Mouse (Mus musculus) spleen, adult 2 months (tissue): Measurements from ENCODE around the gene R3hdm4. TPM values are rescaled to one million over a fixed set of nuclear protein-coding genes. Genes with fewer than 3 reads are reported as not detected.
A peak's percentile ranks its signal among the peaks of the same experiment; 100 is the strongest.

Experiments used
- DNase-seq, 2 experiments: peaks; one replicate each; pipeline versions ENCODE4 v3.0.0 to v3.0.0-alpha.2; 2012 to 2021; ENCODE audit warnings: low spot score in 2 of 2, low read depth in 1 of 2
- H3K27ac ChIP-seq: fragments of 200-500 bp; 2 replicates; pipeline ENCODE4 v1.5.1; 2012; ENCODE audit warnings: low read length, inconsistent platforms; ENCODE audit not compliant: insufficient read depth
- H3K27me3 ChIP-seq: fragments of 200-500 bp; 2 replicates; pipeline ENCODE4 v1.6.1; 2012; ENCODE audit warnings: mild to moderate bottlenecking, moderate library complexity, low read length, inconsistent platforms; ENCODE audit not compliant: control insufficient read depth, insufficient read depth
- H3K36me3 ChIP-seq: fragments of 200-500 bp; 2 replicates; pipeline ENCODE4 v1.6.1; 2012; ENCODE audit warnings: mild to moderate bottlenecking, low read length, inconsistent platforms; ENCODE audit not compliant: control insufficient read depth, insufficient read depth
- H3K4me1 ChIP-seq: fragments of 200-500 bp; 2 replicates; pipeline ENCODE4 v1.6.1; 2011; ENCODE audit warnings: inconsistent platforms; ENCODE audit not compliant: control insufficient read depth, insufficient read depth, insufficient read length
- H3K4me3 ChIP-seq: fragments of 200-500 bp; 2 replicates; pipeline ENCODE4 v1.5.1; 2011; ENCODE audit warnings: mild to moderate bottlenecking, inconsistent platforms; ENCODE audit not compliant: insufficient read depth, insufficient read length; ENCODE audit errors: extremely low read depth
- CTCF ChIP-seq: fragments of 200-500 bp; IDR thresholded peaks from 2 replicates; pipeline ENCODE4 v1.5.1; 2011; ENCODE audit warnings: mild to moderate bottlenecking, inconsistent platforms; ENCODE audit not compliant: insufficient read depth, insufficient read length, insufficient replicate concordance; ENCODE audit errors: extremely low read depth
- POLR2A ChIP-seq: fragments of 200-500 bp; IDR thresholded peaks from 2 replicates; pipeline ENCODE4 v1.6.1; 2011; ENCODE audit warnings: low read depth, low read length, inconsistent platforms
- WGBS: fragments of 180-500 bp; shearing (Covaris S2); methylation state at CpG from one replicate; pipeline ENCODE4 v1.1.7; 2018; 5-methylcytosine and 5-hydroxymethylcytosine counted together
- polyA plus RNA-seq: library from polyadenylated mRNA; depleted of rRNA; stranded (reverse); fragments of >200 nt; gene quantifications from 2 replicates; pipeline ENCODE4 v1.2.3, GENCODE M21; 2012

Gene R3hdm4
- polyA plus RNA-seq, 1 experiment: 117 TPM

DNA sequence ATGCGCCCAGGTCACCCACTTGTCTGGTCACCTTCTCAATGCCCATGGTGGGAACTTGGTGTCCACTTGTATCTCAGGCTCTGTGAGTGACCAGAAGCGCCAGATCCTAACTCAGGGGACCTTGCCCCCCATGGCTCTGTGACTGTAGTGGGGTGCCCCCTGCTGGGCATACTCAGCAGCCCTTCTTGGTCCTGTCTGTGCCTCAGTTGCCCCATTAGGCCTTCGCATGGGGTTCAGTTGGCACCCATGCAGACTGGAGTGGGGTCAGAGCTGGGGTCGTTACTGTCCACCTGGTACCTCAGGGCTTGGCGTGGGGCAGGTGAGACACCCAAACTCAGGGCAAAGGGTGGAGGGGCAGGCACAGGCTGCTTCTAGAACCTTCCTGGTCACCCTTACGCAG is 32.9 kb upstream of the R3hdm4 start:
- TF ChIP-seq CTCF (peak; percentile 81; the same call in 1 of the 2 replicates), POLR2A (no peak)
- Histone ChIP-seq H3K36me3 (peaks cover 17% of the 10 kb centered on the region), H3K27me3 (no peaks in the 10 kb centered on the region), H3K4me3 (no peak overlapping the region), H3K4me1 (no peaks in the 10 kb centered on the region; the same call in 1 of the 2 replicates), H3K27ac (no peak overlapping the region)
- peak in 1 of 2 experiments; percentile 59 for DNase-seq
- 84% methylated on average over 6 of the region's 6 CpGs for WGBS

DNA sequence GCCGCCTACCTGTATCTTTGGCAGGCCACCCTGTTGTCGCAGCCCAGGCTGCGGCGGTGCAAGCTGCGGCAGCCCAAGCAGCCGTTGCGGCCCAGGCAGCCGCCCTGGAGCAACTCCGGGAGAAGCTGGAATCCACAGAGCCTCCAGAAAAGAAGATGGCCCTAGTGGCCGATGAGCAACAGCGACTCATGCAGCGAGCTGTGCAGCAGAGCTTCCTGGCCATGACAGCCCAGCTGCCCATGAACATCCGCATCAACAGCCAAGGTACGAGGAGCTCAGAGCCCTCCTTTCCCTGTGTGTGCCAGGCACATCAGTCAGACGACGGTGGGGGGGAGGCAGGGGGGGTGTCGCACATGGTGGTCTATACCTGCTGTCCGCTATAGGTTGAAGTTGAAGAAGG is 29.7 kb upstream of the R3hdm4 start:
- TF ChIP-seq CTCF (no peak), POLR2A (no peak)
- WGBS: 93% methylated on average over 18 of the region's 18 CpGs
- DNase-seq: no peak
- Histone ChIP-seq H3K36me3 (peaks cover 17% of the 10 kb centered on the region), H3K27ac (no peak overlapping the region), H3K27me3 (no peaks in the 10 kb centered on the region), H3K4me3 (no peak overlapping the region), H3K4me1 (no peaks in the 10 kb centered on the region; the same call in 1 of the 2 replicates)

DNA sequence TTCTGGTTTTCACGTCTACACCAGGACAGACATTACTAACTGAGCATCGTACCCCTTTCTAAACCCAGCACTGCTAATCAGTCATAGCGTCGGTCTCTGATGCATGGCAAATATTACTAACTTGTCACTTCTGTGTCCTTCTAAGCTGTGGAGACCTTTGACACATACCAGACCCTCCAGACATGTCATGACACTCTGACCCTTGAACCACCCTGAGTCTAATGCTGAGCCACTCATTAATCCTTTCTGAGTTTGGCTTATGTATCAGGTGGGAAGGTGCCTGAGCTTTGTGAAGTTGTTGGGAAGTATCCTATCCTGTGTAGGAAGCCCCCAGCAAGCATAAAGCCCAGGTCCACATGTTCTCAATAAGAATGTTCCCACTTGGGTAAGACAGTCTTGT is 28.9 kb upstream of the R3hdm4 start:
- no peak for DNase-seq
- 93% methylated on average over 4 of the region's 4 CpGs for WGBS
- Histone ChIP-seq H3K27me3 (no peaks in the 10 kb centered on the region), H3K4me3 (no peak overlapping the region), H3K36me3 (peaks cover 17% of the 10 kb centered on the region), H3K4me1 (no peaks in the 10 kb centered on the region; the same call in 1 of the 2 replicates), H3K27ac (no peak overlapping the region)
- TF ChIP-seq CTCF (no peak), POLR2A (no peak)

DNA sequence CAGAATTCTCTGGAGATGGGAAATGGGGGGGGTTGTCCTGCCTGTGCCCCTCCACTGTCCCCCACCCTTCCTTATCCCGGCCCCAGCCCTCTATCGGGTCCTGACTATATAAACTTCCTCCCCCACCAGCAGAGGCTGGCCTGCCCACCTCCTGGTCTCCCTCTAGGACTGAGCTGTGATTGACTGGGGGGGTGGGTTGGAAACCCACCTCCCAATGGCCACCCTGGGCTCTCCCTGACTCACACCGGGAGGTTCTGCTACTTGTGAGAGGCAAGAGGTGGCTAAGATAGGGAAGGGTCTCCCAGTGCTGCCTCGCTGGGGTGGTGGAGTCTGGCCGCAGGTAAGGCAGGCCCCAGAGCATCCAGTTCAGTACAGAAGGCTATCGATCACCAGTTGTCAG is 26.5 kb upstream of the R3hdm4 start:
- Histone ChIP-seq H3K27ac (no peak overlapping the region), H3K36me3 (peaks cover 17% of the 10 kb centered on the region), H3K4me3 (no peak overlapping the region), H3K27me3 (no peaks in the 10 kb centered on the region), H3K4me1 (peaks cover 13% of the 10 kb centered on the region; the same call in 1 of the 2 replicates)
- 84% methylated on average over 6 of the region's 6 CpGs for WGBS
- DNase-seq: no peak
- TF ChIP-seq CTCF (no peak), POLR2A (no peak)

DNA sequence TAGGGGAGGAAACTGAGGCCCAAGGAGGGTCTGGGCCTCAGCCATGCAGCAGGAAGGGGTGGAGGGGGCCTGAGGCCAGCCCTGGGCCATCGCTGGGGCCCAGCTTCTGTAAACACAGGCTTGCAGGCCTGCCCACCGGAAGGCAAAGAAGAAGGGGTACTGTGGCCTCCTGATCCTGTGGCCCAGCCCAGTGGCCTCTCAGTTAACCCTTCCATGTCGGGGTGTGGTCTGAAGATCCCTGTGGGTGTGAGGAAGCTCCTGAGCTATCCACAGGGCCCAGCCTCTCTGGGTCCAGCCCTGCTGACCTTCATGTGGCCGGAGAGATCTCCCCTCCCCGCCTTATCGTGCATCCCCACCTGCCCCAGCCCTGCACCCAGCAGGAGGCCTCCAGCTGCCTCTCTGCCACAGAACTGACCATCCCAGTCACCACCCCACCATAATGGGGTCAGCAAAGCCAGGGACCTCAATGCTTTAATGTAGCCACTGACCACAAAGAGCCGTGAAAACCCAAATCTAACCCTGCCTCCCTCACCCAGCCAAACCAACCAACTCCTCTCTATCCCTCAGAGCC is 25.8 kb upstream of the R3hdm4 start:
- Histone ChIP-seq H3K4me3 (no peak overlapping the region), H3K36me3 (peaks cover 17% of the 10 kb centered on the region), H3K4me1 (peaks cover 14% of the 10 kb centered on the region; the same call in 1 of the 2 replicates), H3K27ac (no peak overlapping the region), H3K27me3 (no peaks in the 10 kb centered on the region)
- no peak for DNase-seq
- TF ChIP-seq CTCF: no peak
- WGBS: 66% methylated on average over 7 of the region's 7 CpGs

DNA sequence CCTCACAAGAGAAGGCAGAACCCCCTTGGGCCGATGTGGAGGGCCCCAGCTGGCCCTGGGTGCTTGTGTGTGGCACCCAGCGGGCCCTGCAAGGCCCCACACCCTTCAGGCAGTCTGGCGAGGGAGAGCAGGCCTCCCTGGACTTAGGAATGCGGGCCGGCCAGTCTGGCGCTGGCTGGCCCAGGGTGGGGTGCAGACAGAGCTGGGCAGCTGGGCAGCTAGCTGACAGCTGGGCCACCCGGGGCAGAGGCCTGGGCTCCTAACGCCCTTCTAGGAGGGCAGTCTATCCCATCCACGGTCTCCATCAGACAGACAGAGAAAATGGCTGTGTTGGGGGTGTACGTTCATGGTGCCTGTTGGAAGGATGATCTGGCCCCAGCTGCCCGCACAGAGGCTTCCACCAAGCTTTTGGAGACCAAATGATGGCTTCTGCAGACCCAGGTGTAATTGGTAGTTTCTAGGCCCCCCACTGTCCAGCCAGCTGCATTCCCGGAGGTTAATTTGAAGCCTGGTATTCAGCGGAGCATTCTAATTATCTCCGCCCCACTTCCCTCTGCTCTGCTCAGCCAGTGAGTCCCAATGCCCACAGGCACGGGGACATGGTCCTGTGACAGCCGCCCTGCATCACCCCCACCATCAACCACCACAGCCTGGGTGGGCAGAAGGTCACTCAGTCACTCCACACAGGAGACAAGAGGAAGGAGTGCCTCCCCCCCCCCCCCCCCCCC is 24.7 kb upstream of the R3hdm4 start:
- Histone ChIP-seq H3K27me3 (no peaks in the 10 kb centered on the region), H3K27ac (no peak overlapping the region), H3K36me3 (peaks cover 10% of the 10 kb centered on the region), H3K4me3 (no peak overlapping the region), H3K4me1 (peaks cover 23% of the 10 kb centered on the region; the same call in 1 of the 2 replicates)
- 83% methylated on average over 16 of the region's 16 CpGs for WGBS
- no peak for DNase-seq
- no peak for TF ChIP-seq CTCF
- TF ChIP-seq POLR2A: no peak

DNA sequence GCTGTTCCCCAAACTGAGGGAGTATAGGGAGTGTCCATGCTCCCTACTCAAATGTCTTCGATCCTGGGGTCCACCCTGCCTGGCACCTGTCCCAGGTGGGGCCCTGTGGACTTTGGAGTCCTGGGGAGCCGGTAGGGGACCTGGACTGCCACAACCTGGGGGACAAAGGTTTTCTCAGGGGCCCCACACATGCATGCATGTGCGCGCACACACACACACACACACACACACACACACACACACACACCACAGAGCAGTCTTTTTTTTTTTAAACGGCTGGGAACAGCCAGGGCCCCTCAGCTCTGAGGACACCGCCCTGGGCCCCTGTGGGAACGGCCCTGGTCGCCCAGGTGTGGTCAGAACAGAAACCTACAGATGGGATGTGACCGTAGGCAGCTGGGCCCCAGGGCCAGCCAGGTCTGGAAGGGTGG is 22.5 kb upstream of the R3hdm4 start:
- Histone ChIP-seq H3K27me3 (no peaks in the 10 kb centered on the region), H3K4me3 (no peak overlapping the region), H3K4me1 (peaks cover 42% of the 10 kb centered on the region), H3K27ac (no peak overlapping the region), H3K36me3 (no peaks in the 10 kb centered on the region)
- TF ChIP-seq CTCF (no peak), POLR2A (no peak)
- no peak for DNase-seq
- WGBS: 29% methylated on average over 9 of the region's 9 CpGs
